ENCODE assay signal across 16 mouse cellular contexts in the genomic region with DNA sequence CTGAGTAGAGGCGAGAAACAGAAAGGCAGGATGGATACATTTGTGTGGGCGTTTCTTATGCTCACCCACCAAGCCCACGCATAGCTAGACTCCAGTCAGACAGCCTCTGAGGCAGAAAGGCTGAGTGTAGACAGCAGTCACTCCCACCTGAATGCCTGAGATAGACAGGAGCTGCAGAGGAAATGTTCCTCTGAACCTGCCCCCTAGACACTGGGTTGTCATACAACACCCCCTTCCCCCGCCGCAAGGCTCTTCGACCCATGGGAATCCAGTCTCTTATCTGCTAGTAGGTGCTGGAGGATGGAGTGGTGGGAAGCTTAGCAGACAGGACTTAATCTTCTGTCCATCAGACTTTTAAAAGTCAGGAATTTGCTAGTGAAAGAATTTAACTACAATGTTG.
A peak's percentile ranks its signal among the peaks of the same experiment; 100 is the strongest.
DNase-seq lines count a peak whose midpoint lies in the region; ATAC-seq lines count a peak whose summit lies in the region.
"Had no signal": no experiment of that assay in that cellular context is flagged by ENCODE, and none has a peak within 500 bp of the region (broad histone marks: within the 10 kb centered on the region; RNA-seq: fewer than 3 reads in every experiment).

No protein-coding gene starts in this region.

- no peak overlapping the region for H3K4me2 ChIP-seq in heart, embryonic 16.5 days (ENCODE audit: low read depth, low read length)
- no peak overlapping the region for H3K4me2 ChIP-seq in midbrain, embryonic 16.5 days (ENCODE audit: low read length)
- no peak overlapping the region for H3K4me2 ChIP-seq in midbrain, embryonic 15.5 days
- H3K4me2 ChIP-seq: midbrain, embryonic 11.5 days had no signal

- no peak overlapping the region for H3K4me3 ChIP-seq in heart, embryonic 16.5 days (ENCODE audit: low read length)
- H3K4me3 ChIP-seq in midbrain, embryonic 16.5 days (ENCODE audit: low read depth, low read length) = no peak overlapping the region
- no peak overlapping the region for H3K4me3 ChIP-seq in midbrain, embryonic 15.5 days

- ATAC-seq in frontal cortex, adult (ENCODE audit: low TSS enrichment) = peak; percentile 45; the same call in 1 of the 2 replicates
- ATAC-seq in heart, embryonic 16.5 days (replicated peaks; ENCODE audit: extremely low read depth, insufficient read depth, low FRiP score) = no peak; the same call in 1 of the 2 replicates
- no peak for ATAC-seq in midbrain, embryonic 16.5 days
- ATAC-seq in midbrain, embryonic 15.5 days (replicated peaks) = no peak
- ATAC-seq: activated CD4-positive, CD25-positive, alpha-beta regulatory T cell, adult 4 months had no signal

- H3K27me3 ChIP-seq in heart, embryonic 16.5 days (ENCODE audit: control insufficient read depth, insufficient read depth, low read length) = no peaks in the 10 kb centered on the region
- no peaks in the 10 kb centered on the region for H3K27me3 ChIP-seq in midbrain, embryonic 16.5 days (ENCODE audit: control insufficient read depth, insufficient read depth, low read depth, low read length)
- no peaks in the 10 kb centered on the region for H3K27me3 ChIP-seq in midbrain, embryonic 15.5 days (replicated peaks)

- peaks cover 15% of the 10 kb centered on the region for H3K36me3 ChIP-seq in heart, embryonic 16.5 days (ENCODE audit: control insufficient read depth, insufficient read depth)
- no peaks in the 10 kb centered on the region for H3K36me3 ChIP-seq in midbrain, embryonic 16.5 days (ENCODE audit: control insufficient read depth, insufficient read depth, low read length)
- H3K36me3 ChIP-seq in midbrain, embryonic 15.5 days (replicated peaks) = no peaks in the 10 kb centered on the region

- peak overlapping the region; percentile 14 for H3K27ac ChIP-seq in heart, embryonic 16.5 days (ENCODE audit: low read length)
- H3K27ac ChIP-seq in midbrain, embryonic 16.5 days (ENCODE audit: low read length) = peak overlapping the region; percentile 65; the same call in 1 of the 2 replicates
- H3K27ac ChIP-seq in midbrain, embryonic 15.5 days = no peak overlapping the region

- no peak for DNase-seq in frontal cortex, postnatal 25 days (ENCODE audit: low spot score in 2 of 2)
- no peak for DNase-seq in heart, adult 9 months (ENCODE audit: low spot score in 2 of 2)
- DNase-seq in mesoderm, embryonic 11.5 days (ENCODE audit: low read depth, low spot score) = peak; percentile 16
- no peak for DNase-seq in adrenal gland, adult 8-10 months
- DNase-seq: adrenal gland, postnatal 25 days; cerebellum, adult 9-10 months; gastrocnemius, postnatal 14 days; kidney, adult 9 months; liver; lung, adult 2 months had no signal

- 27% methylated on average over 6 of the region's 6 CpGs for WGBS in heart, embryonic 16.5 days
- 67% methylated on average over 6 of the region's 6 CpGs for WGBS in midbrain, embryonic 16.5 days
- WGBS in midbrain, embryonic 15.5 days = 69% methylated on average over 6 of the region's 6 CpGs

- H3K9ac ChIP-seq in heart, embryonic 16.5 days (ENCODE audit: low read length) = no peak overlapping the region
- no peak overlapping the region for H3K9ac ChIP-seq in midbrain, embryonic 16.5 days (ENCODE audit: low read depth, low read length)
- H3K9ac ChIP-seq in midbrain, embryonic 15.5 days = no peak overlapping the region

- no peaks in the 10 kb centered on the region for H3K9me3 ChIP-seq in heart, embryonic 16.5 days (replicated peaks; ENCODE audit: control insufficient read depth, low read length)
- H3K9me3 ChIP-seq in midbrain, embryonic 16.5 days (replicated peaks; ENCODE audit: control insufficient read depth, low read length, poor library complexity, severe bottlenecking) = no peaks in the 10 kb centered on the region
- no peaks in the 10 kb centered on the region for H3K9me3 ChIP-seq in midbrain, embryonic 15.5 days

- peaks cover 20% of the 10 kb centered on the region for H3K4me1 ChIP-seq in heart, embryonic 16.5 days (ENCODE audit: control insufficient read depth, insufficient read depth, low read length)
- peaks cover 7% of the 10 kb centered on the region for H3K4me1 ChIP-seq in midbrain, embryonic 16.5 days (ENCODE audit: control insufficient read depth, insufficient read depth, low read length)
- H3K4me1 ChIP-seq in midbrain, embryonic 15.5 days = peaks cover 11% of the 10 kb centered on the region; the same call in 1 of the 2 replicates
